Mouse (Mus musculus) natural killer cell, adult 2 months (primary cell): ENCODE results near the gene Smarca4.
A peak's percentile ranks its signal among the peaks of the same experiment; 100 is the strongest.
"Not testable (repeated sequence)": the region's sequence is repeated elsewhere in the genome, so short reads cannot be mapped to it uniquely, and the experiment has no call there.

ENCODE experiments used
- DNase-seq, 2 experiments: peaks; one replicate each; pipeline ENCODE4 v3.0.0; 2022; ENCODE audit warnings: low spot score in 2 of 2

Gene Smarca4

DNA sequence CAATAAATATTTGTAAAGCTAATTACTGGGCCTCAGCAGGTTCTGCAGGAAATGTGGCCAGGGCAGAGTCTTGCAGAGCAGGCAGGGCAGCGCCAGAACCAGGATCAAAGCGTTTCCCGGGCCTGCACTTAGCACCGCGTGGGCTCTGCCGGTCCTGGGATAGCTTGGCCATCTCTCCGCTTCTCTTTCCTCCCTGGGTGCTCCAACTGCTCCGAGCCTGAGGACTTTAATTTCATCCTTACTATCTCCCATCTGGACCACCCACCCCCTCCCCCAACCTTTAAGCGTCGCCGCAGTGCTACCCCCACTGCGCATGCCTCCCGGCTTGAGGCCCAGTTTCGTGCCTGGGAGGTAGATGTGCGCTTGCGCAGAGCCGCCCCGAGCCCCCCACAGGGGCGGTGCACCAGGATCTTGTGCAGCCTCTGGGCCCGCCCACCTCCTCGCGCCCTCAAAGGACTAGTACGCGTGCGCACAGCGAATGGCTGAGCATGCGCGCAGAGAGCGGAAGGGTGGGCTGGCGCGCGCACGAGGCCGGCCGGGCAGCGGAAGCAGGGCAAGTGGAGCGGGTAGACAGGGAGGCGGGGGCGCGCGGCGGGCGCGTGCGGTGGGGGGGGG lies at the start of gene Smarca4:
Smarca4 (plus strand) TSS at position 553 of the 615 bp plus-strand sequence.
- DNase-seq = peak; percentile 99

DNA sequence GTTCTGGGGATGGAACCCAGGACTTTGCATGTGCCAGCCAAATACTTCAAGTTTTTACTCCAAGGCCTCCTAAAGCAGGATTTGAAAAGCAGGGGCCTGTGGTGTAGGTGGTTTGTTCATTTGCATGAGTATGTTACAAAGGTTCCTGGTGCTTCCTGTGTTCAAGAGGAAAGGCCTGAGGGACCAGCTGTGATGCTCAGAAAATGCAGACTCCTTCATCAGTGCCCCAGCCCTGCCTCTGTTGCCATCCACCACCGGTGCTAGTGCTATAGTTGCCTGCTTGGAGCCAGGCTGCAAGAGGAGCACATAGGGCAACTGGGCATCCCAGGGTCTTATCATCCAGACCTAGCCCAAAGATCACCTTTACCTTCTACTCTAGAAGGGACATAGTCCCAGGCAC lies 49.4 kb upstream of the Smarca4 start:
- no peak for DNase-seq

DNA sequence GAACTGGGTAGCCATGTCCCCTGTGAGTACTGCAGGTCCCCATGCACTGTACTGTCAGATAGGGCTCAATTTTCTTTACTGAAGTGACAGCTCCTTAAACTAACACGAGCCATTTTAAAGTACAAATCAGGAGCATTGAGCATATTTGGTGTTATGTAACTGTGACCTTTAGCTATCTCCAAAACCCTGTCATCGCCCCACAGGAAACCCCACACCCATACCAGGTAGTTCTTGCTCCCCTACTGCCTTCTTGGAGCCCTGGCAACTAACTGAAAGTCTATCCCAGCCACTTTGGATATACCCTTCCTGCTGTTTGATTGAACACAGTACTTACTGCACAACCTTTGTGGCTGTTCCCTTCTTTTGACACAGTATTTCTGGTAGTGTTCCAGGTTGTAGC lies 48.9 kb upstream of the Smarca4 start:
- no peak for DNase-seq

DNA sequence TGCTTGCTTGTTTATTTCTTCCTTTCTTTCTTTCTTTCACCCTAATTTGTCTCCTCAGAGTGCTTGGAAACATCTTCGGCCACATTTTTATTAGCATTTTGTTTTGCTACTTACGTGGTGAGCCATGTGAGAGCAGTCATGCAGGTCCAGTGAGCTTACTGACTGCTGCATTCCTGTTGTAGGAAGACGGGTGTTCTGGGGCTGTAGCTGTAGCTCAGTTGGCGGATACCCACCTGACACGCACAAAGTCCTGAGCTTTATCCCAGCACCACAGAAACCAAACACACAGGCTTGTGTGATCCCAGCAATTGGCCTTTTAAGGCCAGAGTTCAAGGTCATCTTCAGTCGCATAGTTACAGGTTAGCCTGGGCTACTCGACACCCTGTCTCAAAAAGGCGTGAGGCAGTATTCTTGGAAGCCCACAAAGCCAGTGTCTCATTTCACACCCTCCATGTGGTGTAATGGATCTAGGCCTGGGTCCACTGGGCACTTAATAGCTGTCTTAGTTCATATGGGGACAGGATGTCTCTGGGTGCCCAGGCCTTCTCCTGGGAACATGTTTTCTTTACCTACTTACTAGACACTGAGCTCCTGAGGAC lies 47.2 kb upstream of the Smarca4 start:
- DNase-seq = no peak

DNA sequence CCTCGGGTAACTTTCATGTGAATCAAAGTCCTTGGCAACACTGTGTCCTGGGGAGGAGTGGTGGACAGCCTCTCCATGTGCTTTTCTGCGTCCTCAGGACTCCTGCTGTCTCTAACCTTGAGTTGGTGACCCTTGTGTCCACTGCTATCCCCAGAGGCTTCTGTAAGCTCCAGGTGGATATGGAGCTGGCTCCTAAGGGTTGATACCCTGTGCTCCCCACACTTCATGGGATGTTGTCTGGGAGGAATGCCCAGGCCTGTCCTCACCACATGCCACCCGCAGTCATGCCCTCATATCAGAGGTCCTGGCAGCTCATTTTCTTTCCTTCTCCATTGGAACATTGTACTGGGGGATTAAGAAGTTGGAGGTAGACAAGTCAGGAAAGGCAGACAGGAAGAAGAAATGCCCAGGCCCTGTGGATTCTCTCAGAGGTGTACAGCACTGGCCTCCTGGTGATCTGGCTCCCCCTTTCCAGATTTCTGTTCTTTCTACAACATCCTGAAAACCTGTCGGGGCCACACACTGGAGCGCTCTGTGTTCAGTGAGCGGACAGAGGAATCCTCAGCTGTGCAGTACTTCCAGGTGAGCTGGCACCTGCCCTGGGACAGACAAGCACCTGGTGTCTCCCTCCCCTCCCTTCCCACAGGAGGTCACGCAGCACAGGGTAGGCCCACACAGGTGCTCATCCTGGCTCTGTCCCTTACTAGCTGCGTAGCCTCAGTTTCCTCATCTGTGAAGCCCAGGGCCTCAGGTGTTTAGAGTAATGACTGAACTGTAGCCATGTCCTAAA lies 41.8 kb upstream of the Smarca4 start:
- no peak for DNase-seq

DNA sequence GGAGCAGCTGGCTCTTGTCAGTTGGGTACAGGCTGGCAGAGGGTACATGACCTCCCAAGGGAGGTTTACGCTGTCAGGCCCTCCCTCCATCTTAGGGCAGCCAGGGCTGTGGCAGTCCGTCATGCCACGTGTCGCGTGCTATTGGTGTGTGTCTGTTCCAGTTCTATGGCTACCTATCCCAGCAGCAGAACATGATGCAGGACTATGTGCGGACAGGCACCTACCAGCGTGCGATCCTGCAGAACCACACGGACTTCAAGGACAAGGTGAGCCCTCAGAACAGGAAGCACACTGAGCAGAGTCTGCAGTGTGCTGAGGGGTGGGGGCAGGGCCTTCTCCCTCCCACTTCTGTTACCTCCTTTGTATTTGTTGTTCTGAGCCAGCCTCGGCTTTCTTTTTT lies 40.7 kb upstream of the Smarca4 start:
- no peak for DNase-seq

DNA sequence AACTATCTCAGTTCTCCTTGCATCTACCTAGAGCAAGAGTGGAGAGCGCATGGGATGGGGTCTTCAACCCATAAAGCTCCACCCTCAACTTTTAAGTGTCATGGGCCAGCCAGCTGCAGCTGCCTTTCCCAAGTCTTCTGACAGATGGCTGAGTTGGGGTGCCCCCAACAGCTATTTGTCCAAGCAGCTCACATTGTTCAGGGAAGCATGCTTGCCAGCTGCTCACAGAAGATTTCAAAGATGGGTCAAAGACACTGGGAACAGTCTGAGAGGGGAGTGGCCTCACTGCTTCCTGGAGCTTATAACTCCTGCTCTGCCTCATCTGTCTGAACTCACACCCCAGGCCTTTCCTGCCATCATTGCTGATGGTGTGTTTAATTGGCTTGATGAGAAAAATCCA lies 39.7 kb upstream of the Smarca4 start:
- no peak for DNase-seq

DNA sequence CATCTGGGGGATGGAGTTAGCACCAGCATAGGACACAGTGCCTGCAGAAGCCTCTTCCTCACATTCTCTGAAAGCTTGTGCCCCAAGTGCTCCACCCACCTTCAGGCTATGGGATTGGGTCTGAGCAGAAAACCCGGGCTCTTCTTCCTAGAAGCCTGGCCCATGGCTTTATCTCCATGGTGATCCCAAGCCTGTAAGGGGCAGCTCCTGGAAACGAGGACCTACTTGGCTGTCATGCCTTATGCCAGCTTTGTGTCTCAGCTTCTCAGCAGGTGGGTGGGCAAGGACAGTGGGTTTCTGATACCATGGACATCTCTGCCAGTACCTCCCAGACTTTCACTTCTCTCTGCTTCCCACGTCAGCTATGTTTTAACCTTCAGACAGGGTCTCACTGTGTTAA lies 37.7 kb upstream of the Smarca4 start:
- DNase-seq = no peak

DNA sequence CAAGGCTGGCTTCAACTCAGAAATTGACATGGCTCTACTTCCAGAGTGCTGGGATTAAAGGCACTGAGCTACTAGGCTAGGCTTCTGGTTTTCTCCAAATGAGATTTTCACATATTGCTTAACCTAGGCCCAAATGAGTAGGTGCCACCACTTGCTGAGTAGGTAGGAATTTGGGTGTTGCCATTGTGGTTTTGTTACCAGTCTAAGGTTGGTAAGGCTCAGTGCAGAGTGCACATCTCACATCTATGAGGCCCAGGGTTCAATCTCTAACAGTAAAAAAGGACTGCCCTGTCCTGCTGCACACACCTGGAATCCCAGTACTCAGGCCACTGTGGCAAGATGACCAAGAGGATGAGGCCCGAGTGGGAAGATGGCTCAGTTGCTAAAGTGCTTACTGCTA lies 30.6 kb upstream of the Smarca4 start:
- DNase-seq = no peak

DNA sequence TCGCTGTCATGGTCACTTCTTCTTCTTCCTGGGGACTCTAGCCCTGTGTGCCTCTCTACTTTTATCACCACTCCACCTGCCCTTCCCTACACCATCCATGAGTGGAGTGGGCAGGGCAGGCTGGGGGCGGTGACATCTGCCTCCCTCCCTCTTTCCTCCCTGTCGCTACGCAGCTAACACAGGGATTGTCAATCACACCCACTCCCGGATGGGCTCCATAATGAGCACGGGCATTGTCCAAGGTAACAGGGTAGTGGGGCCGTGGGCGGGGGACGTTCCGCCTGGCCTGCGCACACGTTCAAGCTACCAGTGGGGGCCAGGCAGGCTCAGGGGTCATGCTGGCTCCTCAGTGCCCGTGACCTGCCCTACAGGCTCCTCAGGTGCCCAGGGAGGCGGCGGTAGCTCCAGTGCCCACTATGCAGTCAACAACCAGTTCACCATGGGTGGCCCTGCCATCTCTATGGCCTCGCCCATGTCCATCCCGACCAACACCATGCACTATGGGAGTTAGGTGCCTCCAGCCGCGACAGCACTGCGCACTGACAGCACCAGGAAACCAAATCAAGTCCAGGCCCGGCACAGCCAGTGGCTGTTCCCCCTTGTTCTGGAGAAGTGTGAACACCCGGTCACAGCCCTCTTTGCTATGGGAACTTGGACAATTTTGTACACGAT lies 28.2 kb upstream of the Smarca4 start:
- DNase-seq = no peak

DNA sequence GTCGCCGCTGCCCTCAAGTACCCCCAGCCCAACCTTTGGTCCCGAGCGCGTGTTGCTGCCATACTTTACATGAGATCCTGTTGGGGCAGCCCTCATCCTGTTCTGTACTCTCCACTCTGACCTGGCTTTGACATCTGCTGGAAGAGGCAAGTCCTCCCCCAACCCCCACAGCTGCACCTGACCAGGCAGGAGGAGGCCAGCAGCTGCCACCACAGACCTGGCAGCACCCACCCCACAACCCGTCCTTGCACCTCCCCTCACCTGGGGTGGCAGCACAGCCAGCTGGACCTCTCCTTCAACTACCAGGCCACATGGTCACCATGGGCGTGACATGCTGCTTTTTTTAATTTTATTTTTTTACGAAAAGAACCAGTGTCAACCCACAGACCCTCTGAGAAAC lies 27.6 kb upstream of the Smarca4 start:
- no peak for DNase-seq

DNA sequence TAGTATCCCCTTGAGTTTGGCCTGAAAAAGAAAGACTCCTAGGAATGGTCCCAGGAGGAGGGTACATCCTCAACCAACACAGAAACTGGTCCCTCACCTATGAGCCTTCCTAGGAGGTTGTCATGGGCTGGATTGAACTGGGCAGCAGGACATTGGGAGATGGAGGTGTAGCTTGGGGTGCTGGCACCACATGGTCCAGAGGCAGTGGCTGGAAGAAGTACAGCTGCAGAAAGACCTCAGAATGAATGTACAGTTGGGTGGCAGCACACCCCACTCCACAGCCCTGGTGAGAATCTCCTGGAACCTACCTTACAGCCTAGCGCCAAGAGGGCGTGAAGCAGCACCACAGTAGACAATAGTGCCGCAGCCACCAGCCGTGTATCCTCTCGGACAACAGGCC lies 26.4 kb upstream of the Smarca4 start:
- DNase-seq = no peak

DNA sequence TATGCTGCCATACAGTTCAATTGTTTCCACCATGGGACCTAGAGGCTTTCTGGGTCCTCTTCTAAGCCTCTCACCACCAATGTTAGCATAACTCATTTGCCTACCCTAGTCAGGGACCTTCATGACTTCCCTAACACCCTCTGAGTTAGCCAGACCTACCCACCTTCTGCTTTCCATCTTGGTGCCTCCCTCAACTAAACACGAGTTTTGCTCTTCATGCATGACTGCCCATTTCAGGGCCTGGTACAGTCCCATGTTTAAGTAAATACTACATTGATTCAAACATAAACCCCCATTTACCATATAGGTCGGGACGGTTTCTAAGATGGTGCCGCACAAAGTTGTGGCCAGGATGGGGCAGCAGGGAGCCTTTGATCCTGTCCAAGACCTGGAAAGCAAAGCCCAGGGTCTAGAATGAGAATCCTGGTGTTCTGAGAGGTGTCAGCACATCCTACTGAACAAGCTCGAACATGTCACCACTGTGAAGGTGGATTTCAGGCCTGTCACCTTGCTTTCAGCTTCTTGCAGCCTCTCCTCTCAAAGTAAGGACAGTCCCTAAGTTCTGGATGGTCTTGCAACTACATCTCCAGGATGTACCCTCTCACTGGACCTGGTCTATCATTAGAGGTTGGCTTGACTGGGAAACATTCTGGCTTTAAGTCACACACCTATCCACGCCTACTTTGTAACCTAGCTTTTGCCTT lies 24.7 kb upstream of the Smarca4 start:
- peak in 1 of 2 experiments; percentile 26 for DNase-seq

DNA sequence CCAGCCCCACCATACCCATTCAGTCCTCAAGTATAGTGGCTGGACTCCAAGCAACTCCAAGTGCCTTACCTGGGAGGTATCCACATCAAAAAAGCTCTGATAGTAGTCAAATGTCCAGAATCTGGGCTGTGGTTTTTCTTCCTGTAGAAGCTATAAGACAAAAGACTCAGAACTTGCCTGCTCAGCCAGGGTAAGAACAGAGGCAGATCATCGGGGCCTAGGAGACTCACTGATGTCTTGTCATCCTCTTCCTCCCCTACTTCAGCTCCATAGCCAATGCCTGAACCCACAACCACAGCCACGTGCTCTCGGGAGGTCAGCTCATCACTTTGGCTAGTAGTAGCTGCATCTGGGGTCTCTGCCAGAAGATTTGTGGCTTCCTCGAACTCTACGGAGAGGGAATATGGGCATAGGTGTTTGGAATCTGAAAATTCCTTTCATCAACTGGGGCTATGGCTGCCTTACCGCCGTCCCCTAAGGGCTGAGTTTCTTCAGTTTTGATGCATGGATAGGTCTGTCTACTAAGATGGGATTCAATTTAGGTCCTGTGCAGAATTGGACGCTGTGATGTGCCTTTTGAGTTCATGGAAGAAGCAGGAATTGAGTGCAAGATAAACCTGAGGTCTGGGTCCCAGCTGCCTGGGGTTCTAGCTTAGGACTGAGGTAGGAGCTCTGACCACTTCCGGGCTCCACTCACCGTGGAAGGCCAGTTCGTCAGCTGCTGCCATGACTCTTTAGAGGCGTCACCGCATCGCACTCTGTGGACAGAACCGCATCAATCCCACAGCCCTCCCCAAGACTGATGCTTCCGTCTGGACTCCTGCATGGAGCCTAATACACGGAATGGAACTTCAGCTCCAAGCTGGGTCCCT lies 23.9 kb upstream of the Smarca4 start:
- DNase-seq = no peak

DNA sequence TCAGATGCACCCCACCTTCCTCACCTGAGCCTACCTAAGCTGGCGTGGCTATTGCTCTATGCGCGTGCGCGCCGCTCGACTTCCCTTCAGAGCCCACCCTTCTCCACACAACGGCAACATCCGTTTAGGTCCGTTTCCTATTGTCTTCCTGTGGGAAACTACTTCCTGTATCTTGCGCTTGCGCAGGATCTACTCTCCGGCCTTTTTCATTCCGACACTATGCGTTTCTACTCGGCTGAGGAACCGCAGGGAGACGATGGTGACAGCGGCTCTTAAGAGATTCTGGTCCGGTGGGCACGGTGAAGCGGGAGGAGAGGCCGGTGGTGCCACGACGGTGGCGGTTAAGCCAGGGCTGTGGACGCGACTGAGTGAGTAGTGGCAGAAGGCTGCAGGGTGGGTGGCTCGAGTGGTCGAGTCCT lies 23.3 kb upstream of the Smarca4 start, which contains the start of the genes Timm29 and Yipf2:
Timm29 (plus strand) TSS at position 20 of the 419 bp plus-strand sequence.
Yipf2 (minus strand) TSS at position 126 of the 419 bp plus-strand sequence.
- DNase-seq = peak; percentile 90 to 92

DNA sequence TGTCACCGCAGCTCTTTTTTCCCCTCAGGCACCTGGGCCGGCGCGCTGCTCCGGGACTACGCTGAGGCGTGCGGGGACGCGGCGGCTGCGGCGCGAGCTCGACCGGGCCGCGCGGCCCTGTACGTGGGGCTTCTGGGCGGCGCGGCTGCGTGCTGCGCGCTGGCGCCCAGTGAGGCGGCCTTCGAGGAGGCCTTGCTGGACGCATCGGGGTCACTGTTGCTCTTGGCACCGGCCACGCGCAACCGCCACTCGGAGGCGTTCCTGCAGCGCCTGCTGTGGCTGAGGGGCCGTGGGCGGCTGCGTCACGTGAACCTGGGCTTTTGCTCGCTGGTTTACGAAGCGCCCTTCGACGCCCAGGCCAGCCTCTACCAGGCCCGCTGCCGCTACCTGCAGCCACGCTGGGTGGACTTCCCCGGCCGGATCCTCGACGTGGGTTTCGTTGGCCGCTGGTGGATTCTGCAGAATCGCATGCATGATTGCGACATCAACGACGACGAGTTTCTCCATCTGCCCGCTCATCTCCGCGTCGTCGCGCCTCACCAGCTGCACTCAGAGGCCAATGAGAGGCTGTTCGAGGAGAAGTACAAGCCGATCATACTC lies 22.7 kb upstream of the Smarca4 start:
- peak; percentile 45 to 51 for DNase-seq

DNA sequence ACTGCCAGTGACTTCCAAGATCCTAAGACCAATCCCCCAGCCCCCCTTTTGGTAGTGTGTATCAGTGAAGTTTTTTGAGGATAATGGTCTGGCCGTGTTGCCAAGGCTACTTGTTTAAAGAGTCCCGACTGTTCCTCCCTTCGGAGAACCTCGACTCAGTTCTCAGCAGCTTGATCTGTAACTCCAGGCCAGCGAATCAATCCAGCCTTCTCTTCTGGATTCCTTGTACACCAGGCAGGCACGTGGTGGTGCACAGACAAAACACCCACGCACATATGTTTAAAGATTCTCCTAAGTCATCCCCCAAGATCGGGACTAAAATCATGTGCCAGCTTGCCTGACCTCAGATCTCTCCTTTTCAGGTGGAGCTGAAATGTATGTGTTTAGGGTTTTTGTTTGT lies 21.6 kb upstream of the Smarca4 start:
- DNase-seq = not testable (repeated sequence)

DNA sequence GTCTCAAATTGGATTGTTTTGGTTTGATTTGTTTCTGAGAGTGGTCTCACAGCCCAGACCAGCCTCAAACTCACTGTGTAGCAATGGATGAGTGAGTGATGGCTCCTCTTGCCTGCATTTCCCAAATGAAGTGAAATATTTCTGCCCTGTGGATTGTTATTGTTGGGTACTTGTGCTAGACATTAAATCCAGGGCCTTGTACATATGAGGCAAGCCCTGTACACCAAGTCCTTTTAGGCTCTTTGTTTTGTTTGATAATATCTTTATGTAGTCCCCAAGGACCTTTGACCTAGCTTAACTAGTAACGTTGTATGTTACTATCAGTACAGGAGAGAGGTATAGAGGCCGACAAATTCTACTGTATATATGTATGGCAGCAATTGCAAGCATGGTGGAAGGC lies 21.1 kb upstream of the Smarca4 start:
- DNase-seq = no peak

DNA sequence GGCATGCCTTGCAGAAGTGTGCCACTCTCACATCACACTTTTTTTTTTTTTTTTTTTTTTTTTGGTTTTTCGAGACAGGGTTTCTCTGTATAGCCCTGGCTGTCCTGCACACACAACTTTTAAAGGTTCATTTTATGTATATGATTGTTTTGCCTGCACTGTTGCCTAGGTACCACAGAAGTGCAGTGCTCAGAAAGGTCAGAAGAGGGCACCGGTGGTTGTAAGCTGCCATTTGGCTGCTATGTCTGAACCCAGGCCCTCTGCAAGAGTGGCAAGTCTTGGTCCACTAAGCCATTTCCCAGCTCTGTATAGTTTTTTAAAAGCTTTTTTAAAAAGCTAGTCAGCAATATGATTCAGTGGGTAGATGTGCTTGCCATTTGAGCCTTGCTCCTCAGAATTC lies 17.8 kb upstream of the Smarca4 start:
- DNase-seq = peak; percentile 21 to 55

DNA sequence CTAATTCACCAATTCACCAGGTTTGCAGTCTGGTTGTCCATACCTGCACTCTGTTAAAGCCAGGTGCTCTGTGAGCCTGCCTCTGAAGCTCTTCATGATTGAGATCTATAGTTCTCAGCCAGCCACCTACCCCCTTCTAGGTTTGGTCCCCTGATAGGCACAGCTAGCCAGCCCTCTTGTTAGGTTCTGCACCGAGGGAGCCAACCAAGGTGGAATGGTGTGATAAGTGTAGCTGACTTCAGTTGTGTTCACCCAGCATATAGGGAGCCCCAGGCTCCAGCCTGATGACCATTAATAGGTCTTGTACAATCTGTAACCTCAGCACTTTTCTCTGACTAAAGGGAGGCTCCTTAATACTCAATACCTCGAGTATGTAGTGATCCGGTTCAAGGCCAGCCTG lies 15.8 kb upstream of the Smarca4 start:
- no peak for DNase-seq
